Mouse (Mus musculus): ENCODE measurements around the gene Dhrs3. TPM values are rescaled to one million over a fixed set of nuclear protein-coding genes. Genes with fewer than 3 reads are reported as not detected.

Dhrs3 gene
- polyA plus RNA-seq, 1 experiment: 167 TPM

GRCm38 (mm10) chr4:144891743-144892132 lies 889 bp upstream of the Dhrs3 start:
- H3K27ac ChIP-seq (replicated peaks; ENCODE audit: low read depth, low read length): peak overlapping the region; percentile 63
- peak overlapping the region; percentile 99 for H3K4me3 ChIP-seq (ENCODE audit: insufficient read depth, low read depth, low read length)
- H3K4me1 ChIP-seq (ENCODE audit: control insufficient read depth, insufficient read depth, insufficient read length, low read length): peaks cover 5% of the 10 kb centered on the region

- peaks cover 11% of the 10 kb centered on the region for H3K4me1 ChIP-seq (ENCODE audit: control insufficient read depth, insufficient read depth, insufficient read length, low read length)
- peak overlapping the region; percentile 98 for H3K27ac ChIP-seq (replicated peaks; ENCODE audit: low read depth, low read length)
- H3K4me3 ChIP-seq (ENCODE audit: insufficient read depth, low read depth, low read length): peak overlapping the region; percentile 99
Measured at GRCm38 (mm10) chr4:144892937-144893272, 278 bp downstream of the Dhrs3 start.

GRCm38 (mm10) chr4:144893561-144894486 lies 1.2 kb downstream of the Dhrs3 start:
- H3K4me1 ChIP-seq (ENCODE audit: control insufficient read depth, insufficient read depth, insufficient read length, low read length): peaks cover 16% of the 10 kb centered on the region
- H3K4me3 ChIP-seq (ENCODE audit: insufficient read depth, low read depth, low read length): peak overlapping the region; percentile 99

GRCm38 (mm10) chr4:144894487-144895210 lies 2.0 kb downstream of the Dhrs3 start:
- peak overlapping the region; percentile 99 for H3K4me3 ChIP-seq (ENCODE audit: insufficient read depth, low read depth, low read length)
- peaks cover 23% of the 10 kb centered on the region for H3K4me1 ChIP-seq (ENCODE audit: control insufficient read depth, insufficient read depth, insufficient read length, low read length)
- peak overlapping the region; percentile 98 for H3K27ac ChIP-seq (replicated peaks; ENCODE audit: low read depth, low read length)

More at GRCm38 (mm10) chr4:144893561-144894486, 1.2 kb downstream of the Dhrs3 start:
- peak overlapping the region; percentile 98 for H3K27ac ChIP-seq (replicated peaks; ENCODE audit: low read depth, low read length)

GRCm38 (mm10) chr4:144895211-144895590 lies 2.6 kb downstream of the Dhrs3 start:
- Histone ChIP-seq H3K4me1 (ENCODE audit: control insufficient read depth, insufficient read depth, insufficient read length, low read length) (peaks cover 28% of the 10 kb centered on the region), H3K4me3 (ENCODE audit: insufficient read depth, low read depth, low read length) (peak overlapping the region; percentile 99), H3K27ac (replicated peaks; ENCODE audit: low read depth, low read length) (peak overlapping the region; percentile 98)

GRCm38 (mm10) chr4:144896321-144896720 lies 3.7 kb downstream of the Dhrs3 start:
- peak overlapping the region; percentile 98 for H3K27ac ChIP-seq (replicated peaks; ENCODE audit: low read depth, low read length)
- H3K4me3 ChIP-seq (ENCODE audit: insufficient read depth, low read depth, low read length): peak overlapping the region; percentile 99
- peaks cover 39% of the 10 kb centered on the region for H3K4me1 ChIP-seq (ENCODE audit: control insufficient read depth, insufficient read depth, insufficient read length, low read length)

GRCm38 (mm10) chr4:144898036-144898649 lies 5.5 kb downstream of the Dhrs3 start:
- Histone ChIP-seq H3K4me1 (ENCODE audit: control insufficient read depth, insufficient read depth, insufficient read length, low read length) (peaks cover 57% of the 10 kb centered on the region), H3K27ac (replicated peaks; ENCODE audit: low read depth, low read length) (peak overlapping the region; percentile 98), H3K4me3 (ENCODE audit: insufficient read depth, low read depth, low read length) (peak overlapping the region; percentile 29; the same call in 1 of the 2 replicates)

- Histone ChIP-seq H3K4me3 (ENCODE audit: insufficient read depth, low read depth, low read length) (no peak overlapping the region), H3K27ac (replicated peaks; ENCODE audit: low read depth, low read length) (peak overlapping the region; percentile 98), H3K4me1 (ENCODE audit: control insufficient read depth, insufficient read depth, insufficient read length, low read length) (peaks cover 63% of the 10 kb centered on the region)
Measured at GRCm38 (mm10) chr4:144898737-144899136, 6.1 kb downstream of the Dhrs3 start.

- no peak overlapping the region for H3K4me3 ChIP-seq (ENCODE audit: insufficient read depth, low read depth, low read length)
- peak overlapping the region; percentile 95 for H3K27ac ChIP-seq (replicated peaks; ENCODE audit: low read depth, low read length)
- peaks cover 86% of the 10 kb centered on the region for H3K4me1 ChIP-seq (ENCODE audit: control insufficient read depth, insufficient read depth, insufficient read length, low read length)
Measured at GRCm38 (mm10) chr4:144901561-144902111, 9.0 kb downstream of the Dhrs3 start.

DNA sequence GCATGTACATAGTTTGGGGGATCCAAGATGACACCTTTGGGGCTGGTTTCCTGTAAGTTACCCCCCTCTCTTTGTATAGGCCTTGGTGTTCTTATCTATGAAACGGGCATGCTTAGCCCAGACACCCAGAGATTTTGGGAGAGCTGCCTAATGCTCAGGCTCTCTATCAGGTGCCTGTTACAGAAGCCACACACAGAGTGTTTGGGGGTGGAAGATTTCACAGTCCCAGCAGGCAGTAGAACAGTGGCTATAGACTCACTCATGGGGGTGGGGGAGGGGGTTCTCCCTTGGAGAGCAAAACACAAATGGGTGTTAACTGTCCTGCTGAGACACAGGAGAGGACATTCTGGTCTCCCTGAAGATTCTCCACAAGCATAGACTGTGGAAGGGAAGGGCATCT lies 10.5 kb downstream of the Dhrs3 start:
- H3K4me3 ChIP-seq (ENCODE audit: insufficient read depth, low read depth, low read length): no peak overlapping the region
- peaks cover 91% of the 10 kb centered on the region for H3K4me1 ChIP-seq (ENCODE audit: control insufficient read depth, insufficient read depth, insufficient read length, low read length)
- H3K27ac ChIP-seq (replicated peaks; ENCODE audit: low read depth, low read length): peak overlapping the region; percentile 95

- H3K4me3 ChIP-seq (ENCODE audit: insufficient read depth, low read depth, low read length): no peak overlapping the region
- H3K27ac ChIP-seq (replicated peaks; ENCODE audit: low read depth, low read length): peak overlapping the region; percentile 95
- peaks cover 95% of the 10 kb centered on the region for H3K4me1 ChIP-seq (ENCODE audit: control insufficient read depth, insufficient read depth, insufficient read length, low read length)
Measured at GRCm38 (mm10) chr4:144903932-144904331, 11.3 kb downstream of the Dhrs3 start.

- Histone ChIP-seq H3K27ac (replicated peaks; ENCODE audit: low read depth, low read length) (peak overlapping the region; percentile 92), H3K4me1 (ENCODE audit: control insufficient read depth, insufficient read depth, insufficient read length, low read length) (peaks cover 95% of the 10 kb centered on the region), H3K4me3 (ENCODE audit: insufficient read depth, low read depth, low read length) (no peak overlapping the region)
Measured at GRCm38 (mm10) chr4:144905128-144905527, 12.5 kb downstream of the Dhrs3 start.

- no peak overlapping the region for H3K4me3 ChIP-seq (ENCODE audit: insufficient read depth, low read depth, low read length)
- H3K27ac ChIP-seq (replicated peaks; ENCODE audit: low read depth, low read length): peak overlapping the region; percentile 92
- H3K4me1 ChIP-seq (ENCODE audit: control insufficient read depth, insufficient read depth, insufficient read length, low read length): peaks cover 90% of the 10 kb centered on the region
Measured at GRCm38 (mm10) chr4:144906001-144906889, 13.6 kb downstream of the Dhrs3 start.

Measured in brown adipose tissue, adult 24 weeks (tissue).